Mouse (Mus musculus) ES-E14 (cell line): ENCODE measurements around the gene Insc.

Source experiments
- CHD2 ChIP-seq: IDR thresholded peaks from 2 replicates; pipeline ENCODE4 v1.6.1; 2014; ENCODE audit warnings: mild to moderate bottlenecking, low read depth, low read length, inconsistent platforms
- ZC3H11A ChIP-seq: IDR thresholded peaks from 2 replicates; pipeline ENCODE4 v1.6.1; 2012; ENCODE audit warnings: low read depth, mild to moderate bottlenecking, inconsistent platforms, low read length, borderline replicate concordance
- ZNF384 ChIP-seq: IDR thresholded peaks from 2 replicates; pipeline ENCODE4 v1.6.1; 2012; ENCODE audit warnings: low read depth, low read length, inconsistent platforms

- no peak for TF ChIP-seq ZNF384
- TF ChIP-seq ZC3H11A = no peak
- no peak for TF ChIP-seq CHD2
Measured at GRCm38 (mm10) chr7:114832257-114832940, 88.9 kb downstream of the Insc start.
